Mouse (Mus musculus) small intestine, adult 2 months (tissue): ENCODE measurements at regions not wholly inside any gene's neighbourhood (a gene's known extent, or its start where the extent isn't known, plus 50 kb on each side); places are given as distances from the start of the nearest gene placed in this dataset.

Source experiments
- H3K27ac ChIP-seq: fragments of 200-500 bp; 2 replicates; pipeline ENCODE4 v1.5.1; 2012; ENCODE audit warnings: low read depth, low read length, control low read depth, inconsistent platforms; ENCODE audit not compliant: insufficient read depth
- H3K27me3 ChIP-seq: fragments of 200-500 bp; 2 replicates; pipeline ENCODE4 v1.6.1; 2012; ENCODE audit warnings: mild to moderate bottlenecking, moderate library complexity, low read length, inconsistent platforms; ENCODE audit not compliant: control insufficient read depth, insufficient read depth
- H3K36me3 ChIP-seq: fragments of 200-500 bp; 2 replicates; pipeline ENCODE4 v1.6.1; 2012; ENCODE audit warnings: mild to moderate bottlenecking, low read length, control low read depth, inconsistent platforms; ENCODE audit not compliant: control insufficient read depth, insufficient read depth
- H3K4me1 ChIP-seq: fragments of 200-500 bp; 2 replicates; pipeline ENCODE4 v1.6.1; 2012; ENCODE audit warnings: low read length, inconsistent platforms, mixed read lengths; ENCODE audit not compliant: control insufficient read depth, insufficient read depth, insufficient read length
- H3K4me3 ChIP-seq: fragments of 200-500 bp; 2 replicates; pipeline ENCODE4 v1.5.1; 2012; ENCODE audit warnings: low read depth, mild to moderate bottlenecking, control low read depth, inconsistent platforms, low read length, moderate library complexity
- CTCF ChIP-seq: fragments of 200-500 bp; IDR thresholded peaks from 2 replicates; pipeline ENCODE4 v1.5.1; 2012; ENCODE audit warnings: low read depth, mild to moderate bottlenecking, control low read depth, inconsistent platforms, low read length, moderate library complexity, mixed read lengths; ENCODE audit not compliant: insufficient replicate concordance, insufficient read length; ENCODE audit errors: extremely low read depth
- POLR2A ChIP-seq: fragments of 200-500 bp; IDR thresholded peaks from 2 replicates; pipeline ENCODE4 v1.6.1; 2012; ENCODE audit warnings: low read depth, mild to moderate bottlenecking, control low read depth, inconsistent platforms, low read length, moderate library complexity
- WGBS: fragments of 180-500 bp; shearing (Covaris S2); methylation state at CpG from one replicate; pipeline ENCODE4 v1.1.7; 2018; 5-methylcytosine and 5-hydroxymethylcytosine counted together

DNA sequence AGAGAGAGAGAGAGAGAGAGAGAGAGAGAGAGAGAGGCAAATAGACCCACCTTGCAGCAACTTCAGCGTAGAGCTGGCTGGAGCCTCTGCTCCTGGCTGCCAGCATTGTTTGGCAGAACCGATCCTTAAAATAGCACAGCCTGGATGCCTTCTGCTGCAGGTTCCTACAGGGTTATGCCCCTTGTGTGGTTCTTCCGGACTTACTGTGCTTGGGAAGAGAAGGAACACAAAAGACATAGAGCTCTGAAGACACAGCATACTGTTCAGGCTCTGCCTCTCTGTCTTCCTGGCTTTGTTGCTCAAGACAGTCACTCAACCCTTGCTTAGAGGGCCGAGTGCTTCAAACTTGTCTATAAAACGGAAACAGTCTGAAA lies 86.2 kb upstream of the Slc25a26 start:
- 72% methylated on average over 5 of the region's 5 CpGs for WGBS
- H3K4me1 ChIP-seq = no peaks in the 10 kb centered on the region
- H3K36me3 ChIP-seq = no peaks in the 10 kb centered on the region
- H3K4me3 ChIP-seq = no peak overlapping the region
- no peak for TF ChIP-seq CTCF
- TF ChIP-seq POLR2A = no peak
- H3K27ac ChIP-seq = no peak overlapping the region
- no peaks in the 10 kb centered on the region for H3K27me3 ChIP-seq

DNA sequence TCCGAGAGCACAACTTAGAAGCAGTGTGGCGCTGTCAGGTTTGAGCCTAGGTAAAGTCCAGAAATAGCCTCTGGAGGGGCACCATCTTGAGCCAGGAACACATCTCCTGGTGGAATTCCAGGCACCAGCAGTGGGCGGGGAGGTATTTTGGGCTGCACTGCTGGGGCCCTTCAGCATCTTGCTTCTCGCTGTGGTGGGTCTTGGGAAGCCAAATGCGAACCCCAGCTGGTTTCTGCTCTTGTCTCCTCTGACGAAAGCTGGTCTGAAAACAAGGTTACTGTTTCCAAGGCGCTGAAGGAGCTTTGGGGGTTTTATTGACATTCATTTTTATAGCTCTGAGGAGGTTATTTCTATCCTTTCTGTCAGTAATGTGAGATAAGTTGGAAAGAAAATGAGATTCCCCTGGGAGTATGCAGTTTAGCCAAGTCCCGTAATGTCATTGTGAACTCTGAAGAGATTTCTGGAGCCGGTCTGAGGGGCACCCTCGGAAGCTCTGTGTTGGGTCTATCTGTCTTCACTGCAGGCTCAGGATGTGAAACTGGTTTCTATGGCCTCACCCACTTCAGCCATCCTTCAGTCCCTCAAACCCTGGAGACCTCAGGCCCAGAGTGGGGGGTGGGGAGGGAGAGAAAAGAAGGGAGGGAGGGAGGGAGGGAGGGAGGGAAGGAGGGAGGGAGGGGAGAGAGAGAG lies 86.7 kb upstream of the Slc25a26 start:
- TF ChIP-seq CTCF = no peak
- TF ChIP-seq POLR2A = no peak
- H3K27ac ChIP-seq = no peak overlapping the region
- H3K4me1 ChIP-seq = no peaks in the 10 kb centered on the region
- no peak overlapping the region for H3K4me3 ChIP-seq
- no peaks in the 10 kb centered on the region for H3K36me3 ChIP-seq
- 72% methylated on average over 10 of the region's 10 CpGs for WGBS
- no peaks in the 10 kb centered on the region for H3K27me3 ChIP-seq

DNA sequence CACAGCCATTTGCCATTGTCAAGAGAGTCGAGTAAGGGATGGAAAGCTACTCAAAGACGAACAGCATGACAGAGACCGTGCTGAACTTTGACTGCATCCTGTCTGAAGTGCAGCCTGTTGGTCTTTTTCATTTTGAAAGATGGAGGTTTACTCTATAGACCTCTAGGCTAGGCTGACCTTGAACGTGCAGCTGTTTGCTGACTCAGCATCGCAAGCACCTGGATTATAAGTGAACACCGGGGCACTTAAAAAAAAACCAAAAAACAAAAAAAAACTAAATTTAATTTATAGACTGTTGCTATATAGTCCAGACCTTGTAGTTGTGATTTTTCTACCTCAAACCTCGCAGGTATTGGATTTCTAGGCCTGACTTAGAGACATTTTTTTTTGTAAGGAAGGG lies 87.8 kb upstream of the Slc25a26 start:
- no peaks in the 10 kb centered on the region for H3K27me3 ChIP-seq
- no peaks in the 10 kb centered on the region for H3K36me3 ChIP-seq
- WGBS = 88% methylated on average over 7 of the region's 7 CpGs
- no peak for TF ChIP-seq POLR2A
- TF ChIP-seq CTCF = no peak
- H3K4me1 ChIP-seq = no peaks in the 10 kb centered on the region
- H3K4me3 ChIP-seq = no peak overlapping the region
- H3K27ac ChIP-seq = no peak overlapping the region

DNA sequence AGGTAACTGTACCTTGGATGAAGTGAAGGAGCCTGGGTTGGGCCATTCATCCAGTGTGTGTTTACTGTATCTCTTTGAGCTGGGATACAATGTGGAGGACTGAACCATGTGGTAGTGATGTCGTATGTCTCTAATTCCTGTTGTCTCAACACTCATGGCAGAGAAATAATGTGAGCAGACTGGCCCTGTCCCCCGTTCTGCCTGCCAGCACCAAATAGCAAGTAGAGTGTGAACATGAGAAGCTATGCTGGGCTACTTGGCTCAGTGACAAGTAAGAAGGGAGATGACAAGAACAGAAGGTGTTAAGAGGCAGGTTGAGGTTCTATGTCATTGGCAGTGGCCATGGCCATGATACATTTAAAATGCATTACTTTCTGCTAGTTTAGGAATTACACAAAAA lies 89.7 kb upstream of the Slc25a26 start:
- TF ChIP-seq POLR2A = no peak
- no peak for TF ChIP-seq CTCF
- 87% methylated on average over 2 of the region's 2 CpGs for WGBS
- Histone ChIP-seq H3K27me3 (no peaks in the 10 kb centered on the region), H3K36me3 (no peaks in the 10 kb centered on the region), H3K27ac (no peak overlapping the region), H3K4me3 (no peak overlapping the region), H3K4me1 (no peaks in the 10 kb centered on the region)

DNA sequence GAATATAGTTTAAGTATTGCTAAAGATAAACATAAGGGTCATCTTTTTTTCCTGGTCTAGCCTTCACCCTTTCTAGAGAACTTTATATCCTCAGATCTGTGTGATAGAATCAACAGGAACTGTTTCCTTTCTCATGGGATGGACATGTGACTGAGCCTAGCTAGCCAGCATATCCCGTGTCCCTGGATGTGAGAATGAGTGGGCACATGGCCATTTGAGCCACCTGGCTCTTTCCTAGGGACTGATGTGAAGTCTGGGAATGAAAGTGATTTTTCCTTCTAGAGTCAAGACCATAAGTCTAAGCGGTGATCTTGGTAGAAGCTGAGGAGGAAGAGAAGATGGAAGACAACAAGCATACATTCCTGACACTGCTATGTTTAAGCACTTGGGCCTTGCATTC lies 91.1 kb upstream of the Slc25a26 start:
- no peaks in the 10 kb centered on the region for H3K36me3 ChIP-seq
- H3K4me3 ChIP-seq = no peak overlapping the region
- TF ChIP-seq POLR2A (no peak), CTCF (no peak)
- no peak overlapping the region for H3K27ac ChIP-seq
- H3K4me1 ChIP-seq = no peaks in the 10 kb centered on the region
- WGBS = 84% methylated on average over 2 of the region's 2 CpGs
- no peaks in the 10 kb centered on the region for H3K27me3 ChIP-seq

DNA sequence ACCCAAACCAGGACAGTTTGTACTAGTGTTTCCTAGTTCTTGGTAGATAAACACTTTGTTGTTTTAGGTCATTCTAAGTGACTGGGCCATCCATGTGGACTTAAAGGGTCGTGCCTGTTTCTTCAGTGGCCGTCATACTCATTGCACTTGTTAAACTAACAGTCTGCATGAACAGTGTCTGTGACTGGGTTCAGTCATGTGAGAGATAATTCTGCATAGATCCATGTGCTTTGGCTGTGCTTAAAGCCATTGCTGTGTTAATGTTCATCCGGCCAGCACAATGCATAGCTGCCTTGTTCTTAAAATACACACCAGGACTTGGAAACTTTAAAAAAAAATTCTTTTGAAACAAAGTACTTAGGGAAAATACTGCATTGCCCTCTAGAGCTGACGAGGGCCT lies 92.4 kb upstream of the Slc25a26 start:
- H3K4me1 ChIP-seq = no peaks in the 10 kb centered on the region
- WGBS = 85% methylated on average over 4 of the region's 4 CpGs

DNA sequence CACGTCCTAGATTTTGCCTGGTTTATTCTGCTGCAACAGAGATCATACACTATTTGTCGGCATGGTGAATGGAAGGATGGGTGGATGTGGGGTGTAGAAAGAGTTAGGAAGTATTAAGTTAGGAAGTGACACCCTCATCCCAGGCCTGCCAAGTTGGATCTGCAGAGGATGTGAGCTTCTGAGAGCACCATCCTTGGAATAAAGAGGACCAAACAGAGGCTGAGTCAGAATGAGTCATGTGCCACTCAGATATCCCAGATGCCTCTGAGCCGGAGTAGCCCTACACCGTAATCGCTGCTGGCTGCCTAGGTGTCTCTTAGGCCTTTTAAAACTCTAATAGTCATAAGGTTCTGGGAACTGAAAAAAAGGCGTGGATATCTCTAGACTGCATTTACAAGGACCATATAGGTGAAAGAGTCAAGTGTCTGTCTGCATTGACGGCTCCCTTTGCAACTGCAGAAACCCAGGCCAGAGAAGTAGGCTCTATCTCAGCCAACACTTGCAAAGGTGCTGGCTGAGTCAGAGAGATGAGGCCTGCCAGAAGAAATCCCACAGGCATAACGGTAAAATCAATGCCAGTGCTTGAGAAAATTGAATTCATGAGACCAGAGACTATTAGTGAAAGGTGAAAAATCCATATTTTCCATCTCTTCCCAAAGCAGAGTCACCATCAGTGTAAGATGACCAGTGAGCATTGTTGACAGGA lies 94.6 kb upstream of the Slc25a26 start:
- TF ChIP-seq POLR2A (no peak), CTCF (no peak)
- H3K27me3 ChIP-seq = no peaks in the 10 kb centered on the region
- H3K4me1 ChIP-seq = peaks cover 5% of the 10 kb centered on the region; the same call in 1 of the 2 replicates
- no peaks in the 10 kb centered on the region for H3K36me3 ChIP-seq
- 83% methylated on average over 8 of the region's 8 CpGs for WGBS
- no peak overlapping the region for H3K27ac ChIP-seq
- no peak overlapping the region for H3K4me3 ChIP-seq

More for the DNA sequence above, 92.4 kb upstream of the Slc25a26 start:
- Histone ChIP-seq H3K4me3 (no peak overlapping the region), H3K27ac (no peak overlapping the region), H3K27me3 (no peaks in the 10 kb centered on the region), H3K36me3 (no peaks in the 10 kb centered on the region)
- no peak for TF ChIP-seq POLR2A
- TF ChIP-seq CTCF = no peak
